Comparison of ENCODE assay signal across 8 mouse cellular contexts in genomic region chr17:25716711-25717637, GRCm38 (mm10). TPM values are rescaled to one million over a fixed set of nuclear protein-coding genes. Genes with fewer than 3 reads are reported as not detected.
A peak's percentile ranks its signal among the peaks of the same experiment; 100 is the strongest.
DNase-seq lines count a peak whose midpoint lies in the region; ATAC-seq lines count a peak whose summit lies in the region.

TSS of gene Gng13 (plus strand) at chr17:25717171.

- peak; percentile 39 to 46 for DNase-seq in adrenal gland, postnatal 36 days
- DNase-seq in adrenal gland, adult 8-10 months, result no peak
- DNase-seq in testis, postnatal 10 days (ENCODE audit: low spot score), result peak; percentile 64
- DNase-seq in testis, postnatal 14 days (ENCODE audit: low spot score), result no peak
- no peak for DNase-seq in thymus, postnatal 0 days (ENCODE audit: low spot score)
- DNase-seq in spleen, postnatal 36 days (ENCODE audit: low spot score in 2 of 2), result no peak

- H3K4me2 ChIP-seq in kidney, embryonic 16.5 days (replicated peaks; ENCODE audit: low read depth, low read length), result peak within 1 kb of the TSS; percentile 66
- H3K4me2 ChIP-seq in liver, embryonic 16.5 days (ENCODE audit: low read depth, low read length), result peak within 1 kb of the TSS; percentile 49

- peak; percentile 62; the same call in 1 of the 2 replicates for ATAC-seq in kidney, embryonic 16.5 days (ENCODE audit: low FRiP score, low TSS enrichment)
- ATAC-seq in liver, embryonic 16.5 days (ENCODE audit: low read depth), result no peak

- H3K9me3 ChIP-seq in kidney, embryonic 16.5 days (ENCODE audit: low read length), result no peaks in the 10 kb centered on the region
- no peaks in the 10 kb centered on the region for H3K9me3 ChIP-seq in liver, embryonic 16.5 days (replicated peaks; ENCODE audit: control insufficient read depth, low read length)

- H3K27ac ChIP-seq in kidney, embryonic 16.5 days (ENCODE audit: low read length), result no peak within 1 kb of the TSS
- H3K27ac ChIP-seq in liver, embryonic 16.5 days (ENCODE audit: low read length), result no peak within 1 kb of the TSS

- WGBS in kidney, embryonic 16.5 days, result 2% methylated on average over 45 of the region's 45 CpGs
- 2% methylated on average over 45 of the region's 45 CpGs for WGBS in liver, embryonic 16.5 days (ENCODE audit: insufficient replicate concordance)

- peaks cover 15% of the 10 kb centered on the region for H3K4me1 ChIP-seq in kidney, embryonic 16.5 days (ENCODE audit: insufficient read depth, low read length)
- H3K4me1 ChIP-seq in liver, embryonic 16.5 days (ENCODE audit: control insufficient read depth, low read depth, low read length), result peaks cover 2% of the 10 kb centered on the region

- H3K27me3 ChIP-seq in kidney, embryonic 16.5 days (ENCODE audit: insufficient read depth, low read length), result peaks cover 18% of the 10 kb centered on the region
- H3K27me3 ChIP-seq in liver, embryonic 16.5 days (ENCODE audit: control insufficient read depth, insufficient read depth, low read depth, low read length), result peaks cover 26% of the 10 kb centered on the region

- H3K4me3 ChIP-seq in kidney, embryonic 16.5 days (ENCODE audit: low read length), result peak within 1 kb of the TSS; percentile 44
- peak within 1 kb of the TSS; percentile 30 for H3K4me3 ChIP-seq in liver, embryonic 16.5 days (ENCODE audit: low read depth, low read length)

- peak within 1 kb of the TSS; percentile 61 for H3K9ac ChIP-seq in kidney, embryonic 16.5 days (replicated peaks; ENCODE audit: low read length)
- no peak within 1 kb of the TSS for H3K9ac ChIP-seq in liver, embryonic 16.5 days (ENCODE audit: low read depth, low read length)

- peaks cover 22% of the 10 kb centered on the region for H3K36me3 ChIP-seq in kidney, embryonic 16.5 days (ENCODE audit: insufficient read depth, low read length)
- H3K36me3 ChIP-seq in liver, embryonic 16.5 days (ENCODE audit: control insufficient read depth, insufficient read depth), result peaks cover 8% of the 10 kb centered on the region

RNA-seq across cellular contexts. Expression of gene Gng13, which starts in this region (rescaled TPM):
- 1 to 10 TPM; 1.7 to 2.3 TPM for total RNA-seq in adrenal gland, postnatal 36 days (2021)
- total RNA-seq in adrenal gland, adult 8-10 months (2022), result 1 to 10 TPM in 1 of 4 experiments, under 1 TPM in 1, not detected in 2; 0.74 to 2.9 TPM
- 0.40 and 1.2 TPM in 2 replicates for polyA plus RNA-seq in kidney, embryonic 16.5 days (2015; fragmentation: Nextera tagmentation; extraction: Ambion mirVana)
- polyA plus RNA-seq in liver, embryonic 16.5 days (2015; fragmentation: Nextera tagmentation; extraction: Ambion mirVana), result not detected in 2 replicates
- polyA plus RNA-seq in thymus, postnatal 0 days (2015; fragmentation: Nextera tagmentation; extraction: Ambion mirVana), result 4.6 and 5.5 TPM in 2 replicates

Comparison
In these comparisons a context has a peak if more than half of its experiments do, and no peak if none do; other contexts are left out.
1. DNase-seq: peak in adrenal gland, postnatal 36 days (2 of 2) and testis, postnatal 10 days (single experiment); none in adrenal gland, adult 8-10 months (single experiment), testis, postnatal 14 days (single experiment), thymus, postnatal 0 days (single experiment) and spleen, postnatal 36 days (0 of 2).